Mouse (Mus musculus) olfactory bulb, adult 2 months (tissue): ENCODE data around the gene Fstl4. TPM values are rescaled to one million over a fixed set of nuclear protein-coding genes. Genes with fewer than 3 reads are reported as not detected.

Experiments
- H3K27ac ChIP-seq: fragments of 200-500 bp; 2 replicates; pipeline ENCODE4 v1.5.1; 2012; ENCODE audit warnings: low read depth, low read length; ENCODE audit not compliant: insufficient read depth
- H3K4me1 ChIP-seq: fragments of 200-500 bp; 2 replicates; pipeline ENCODE4 v1.6.1; 2012; ENCODE audit warnings: low read length; ENCODE audit not compliant: control insufficient read depth, insufficient read depth
- H3K4me3 ChIP-seq: fragments of 200-500 bp; 2 replicates; pipeline ENCODE4 v1.5.1; 2012; ENCODE audit warnings: mild to moderate bottlenecking, low read depth, low read length, moderate library complexity; ENCODE audit not compliant: insufficient read depth
- CTCF ChIP-seq: fragments of 200-500 bp; IDR thresholded peaks from 2 replicates; pipeline ENCODE4 v1.5.1; 2012; ENCODE audit warnings: low read depth, mild to moderate bottlenecking, low read length, moderate library complexity; ENCODE audit not compliant: insufficient read depth
- POLR2A ChIP-seq: fragments of 200-500 bp; IDR thresholded peaks from 2 replicates; pipeline ENCODE4 v1.6.1; 2012; ENCODE audit warnings: mild to moderate bottlenecking, low read depth, low read length, moderate library complexity; ENCODE audit not compliant: insufficient read depth
- WGBS: fragments of 180-500 bp; shearing (Covaris S2); methylation state at CpG from one replicate; pipeline ENCODE4 v1.1.7; 2018; 5-methylcytosine and 5-hydroxymethylcytosine counted together
- polyA plus RNA-seq: library from polyadenylated mRNA; stranded (reverse); fragments of >200 nt; gene quantifications from 2 replicates; pipeline ENCODE4 v1.2.4, GENCODE M21; 2012; ENCODE audit warnings: low replicate concordance; ENCODE audit not compliant: missing spikeins, insufficient read depth, insufficient read length

Fstl4 gene
- polyA plus RNA-seq, 1 experiment = not detected

DNA sequence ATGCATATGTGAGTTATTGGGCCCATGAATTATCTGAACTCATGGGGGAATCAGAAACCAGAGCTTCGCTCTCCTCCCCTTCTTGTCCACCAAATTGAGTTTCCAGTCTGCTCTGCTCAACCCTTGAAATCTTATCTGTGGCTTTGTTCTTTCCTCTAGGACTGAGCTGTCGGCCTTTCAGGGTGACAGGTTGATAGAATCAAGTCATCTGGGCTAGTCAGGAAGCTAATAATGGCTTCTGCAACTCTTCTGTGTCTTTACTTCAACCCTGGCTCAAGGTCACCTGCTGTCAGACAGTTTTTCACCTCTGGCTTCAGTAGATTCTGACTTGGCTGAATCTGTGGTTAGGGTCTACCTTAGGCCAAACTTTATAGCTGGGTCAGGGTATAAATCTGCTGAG, 113.2 kb downstream of the Fstl4 start:
- 88% methylated on average over 2 of the region's 2 CpGs for WGBS
- Histone ChIP-seq H3K4me1 (no peaks in the 10 kb centered on the region), H3K27ac (no peak overlapping the region), H3K4me3 (no peak overlapping the region)
- TF ChIP-seq POLR2A (no peak), CTCF (no peak)

DNA sequence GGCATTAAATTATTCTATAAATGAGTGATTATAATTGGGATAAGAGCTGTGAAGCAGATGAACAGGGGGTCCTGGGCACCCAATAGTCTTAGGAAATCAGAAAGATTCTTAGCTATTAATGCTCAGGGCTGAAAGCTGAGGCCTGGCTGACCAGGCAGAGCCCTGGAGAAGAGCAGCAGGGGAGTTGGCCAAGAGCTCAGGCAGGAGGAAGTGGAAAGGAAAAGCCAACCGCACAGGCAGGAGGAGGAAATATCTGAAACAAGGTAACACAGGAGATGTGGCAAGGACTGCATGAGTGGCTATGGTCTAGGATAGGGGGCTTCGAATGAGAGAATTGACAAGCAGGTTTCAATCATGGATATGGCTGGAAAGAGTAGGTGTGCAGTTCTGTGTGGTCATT, 115.5 kb downstream of the Fstl4 start:
- Histone ChIP-seq H3K27ac (no peak overlapping the region), H3K4me3 (no peak overlapping the region), H3K4me1 (no peaks in the 10 kb centered on the region)
- TF ChIP-seq POLR2A = no peak
- no peak for TF ChIP-seq CTCF
- WGBS = 90% methylated on average over 2 of the region's 2 CpGs

DNA sequence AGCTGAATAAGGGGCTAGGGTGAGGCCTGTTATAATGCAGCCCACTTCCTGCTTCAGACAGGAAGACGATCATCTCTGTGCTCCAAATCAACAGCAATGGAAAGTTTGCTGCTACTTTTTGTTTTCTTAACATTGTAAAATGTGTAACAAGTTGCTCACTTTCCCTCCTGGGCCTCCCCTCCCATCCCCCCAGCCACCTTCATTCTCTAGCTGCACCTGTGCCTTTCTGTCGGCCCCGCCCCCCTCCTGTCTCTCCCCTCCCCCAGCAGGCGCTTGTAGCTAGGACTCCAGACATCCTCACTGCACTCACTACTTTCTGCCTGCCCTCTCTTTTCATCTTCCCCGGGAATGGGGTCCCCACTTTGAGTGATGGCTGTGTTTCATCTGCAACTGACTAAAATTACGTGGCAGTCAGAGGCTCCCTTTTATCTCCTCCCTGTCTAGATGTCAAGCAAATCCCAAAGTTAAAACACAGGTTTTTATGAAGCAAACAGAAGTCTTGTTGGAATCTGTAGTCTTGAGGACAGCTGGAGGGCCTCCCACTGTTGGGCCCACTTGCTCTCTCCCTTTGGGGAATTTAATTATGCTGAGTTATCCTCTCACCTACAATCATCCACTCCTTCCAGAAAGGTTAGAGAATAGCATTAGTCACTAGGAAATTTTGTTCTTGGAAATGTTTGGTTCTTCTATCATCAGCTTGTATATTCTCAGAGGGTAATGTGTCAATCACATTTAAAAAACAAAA, 122.3 kb downstream of the Fstl4 start:
- Histone ChIP-seq H3K4me3 (no peak overlapping the region), H3K4me1 (peaks cover 3% of the 10 kb centered on the region), H3K27ac (no peak overlapping the region)
- 58% methylated on average over 5 of the region's 6 CpGs for WGBS
- TF ChIP-seq POLR2A (no peak), CTCF (no peak)

DNA sequence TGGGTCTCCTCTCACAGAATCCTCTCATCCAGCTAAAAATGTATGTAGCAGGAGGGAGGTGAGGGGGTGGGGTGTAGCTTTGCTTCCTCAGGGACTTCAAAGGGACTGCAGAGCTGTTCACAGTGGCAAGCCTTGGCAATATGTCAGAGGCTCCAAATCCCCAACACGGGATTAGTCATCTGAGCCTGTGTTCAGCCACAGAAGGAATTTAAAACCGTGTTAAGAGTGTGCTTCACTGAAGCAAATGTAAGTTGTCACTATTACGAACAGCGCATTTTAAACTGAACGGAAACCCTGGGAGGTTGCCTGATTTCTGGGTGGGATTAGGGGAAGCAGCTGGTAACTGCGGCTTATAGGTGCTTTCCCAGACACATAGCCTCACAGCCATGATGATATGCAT, 123.7 kb downstream of the Fstl4 start:
- TF ChIP-seq CTCF (no peak), POLR2A (no peak)
- Histone ChIP-seq H3K4me3 (no peak overlapping the region), H3K4me1 (peaks cover 3% of the 10 kb centered on the region), H3K27ac (no peak overlapping the region)
- WGBS = 37% methylated on average over 6 of the region's 6 CpGs

DNA sequence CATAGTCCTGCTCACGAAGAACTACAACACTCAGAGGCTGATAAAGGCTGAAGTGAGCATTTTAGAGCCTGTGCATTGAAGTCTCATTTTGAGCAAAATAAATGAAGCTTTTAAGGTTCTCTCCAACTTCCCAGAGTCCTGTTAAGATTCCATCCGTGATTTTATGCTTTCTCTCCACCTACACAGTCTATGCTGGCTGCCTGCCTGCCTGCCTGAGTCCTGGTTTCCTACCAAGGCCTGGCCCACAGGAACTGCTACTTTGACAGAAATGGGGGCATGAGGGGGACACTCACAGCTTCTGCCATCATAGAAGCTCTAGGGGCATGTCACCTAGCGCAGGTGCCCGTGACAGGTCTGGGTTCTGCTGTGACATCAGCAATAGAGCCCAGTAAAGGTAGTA, 125.1 kb downstream of the Fstl4 start:
- peaks cover 3% of the 10 kb centered on the region for H3K4me1 ChIP-seq
- 71% methylated on average over 4 of the region's 4 CpGs for WGBS
- no peak overlapping the region for H3K27ac ChIP-seq
- H3K4me3 ChIP-seq = no peak overlapping the region
- TF ChIP-seq CTCF (no peak), POLR2A (no peak)

DNA sequence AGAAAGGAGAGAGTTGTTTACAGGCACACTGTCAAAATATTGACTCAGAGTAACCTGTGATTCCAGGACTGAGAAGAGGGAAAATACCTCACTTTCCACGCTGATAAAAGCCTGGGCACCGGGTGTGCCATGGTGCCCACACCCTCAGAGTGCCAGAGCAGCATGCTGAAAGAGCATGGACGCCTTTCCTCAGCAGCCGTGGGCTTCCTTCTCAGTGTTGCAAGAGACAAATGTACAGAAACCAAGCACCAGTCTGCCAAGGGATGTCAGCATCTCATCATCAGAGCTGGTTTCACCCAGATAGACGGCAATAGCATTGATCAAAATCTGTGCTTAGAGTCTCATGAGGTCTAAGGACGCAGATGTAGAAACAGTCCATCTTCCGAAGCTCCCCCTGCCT, 125.7 kb downstream of the Fstl4 start:
- Histone ChIP-seq H3K4me1 (peaks cover 3% of the 10 kb centered on the region), H3K27ac (no peak overlapping the region), H3K4me3 (no peak overlapping the region)
- WGBS = 80% methylated on average over 7 of the region's 7 CpGs
- TF ChIP-seq POLR2A = no peak
- TF ChIP-seq CTCF = no peak

DNA sequence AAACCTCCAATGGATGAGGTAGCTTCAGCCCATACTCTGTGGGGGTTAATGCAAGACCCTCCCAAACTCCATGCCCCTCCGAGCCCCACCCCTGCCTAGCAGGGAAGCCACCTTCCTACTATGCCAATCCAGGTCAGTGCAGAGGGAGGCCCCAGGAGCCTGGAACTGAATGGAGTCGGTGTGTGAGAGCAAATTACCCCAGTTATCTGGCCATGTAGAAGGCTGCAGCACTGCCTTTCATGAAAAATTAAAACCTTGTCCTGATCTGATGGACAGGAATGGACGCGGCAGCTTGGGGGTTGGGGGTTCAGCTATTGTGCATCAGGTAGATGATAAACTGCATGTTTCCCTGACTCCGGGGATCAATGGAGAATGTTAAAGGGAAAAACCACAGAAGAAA, 139.7 kb downstream of the Fstl4 start:
- no peak overlapping the region for H3K27ac ChIP-seq
- WGBS = 83% methylated on average over 5 of the region's 5 CpGs
- H3K4me3 ChIP-seq = no peak overlapping the region
- TF ChIP-seq POLR2A (no peak), CTCF (no peak)
- no peaks in the 10 kb centered on the region for H3K4me1 ChIP-seq

DNA sequence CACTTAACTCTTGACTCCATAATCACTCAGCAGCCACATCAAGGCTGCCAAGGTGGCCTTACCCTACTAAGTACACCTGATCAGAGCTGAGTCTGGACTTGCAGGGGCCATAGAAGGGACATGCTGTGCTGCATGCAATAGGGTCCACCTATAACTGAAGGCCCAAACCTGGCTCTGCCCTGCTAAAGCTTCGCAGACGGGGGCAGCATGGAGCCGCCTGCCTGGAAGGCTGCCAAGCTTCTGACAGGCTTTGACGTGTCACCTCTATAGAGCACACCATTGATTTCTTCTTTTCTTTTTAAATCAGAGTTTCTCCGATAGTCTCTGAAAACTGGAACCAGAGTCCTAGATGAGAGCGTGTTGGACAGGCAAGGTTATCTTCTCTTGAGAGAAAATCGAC, 146.4 kb downstream of the Fstl4 start:
- H3K27ac ChIP-seq = no peak overlapping the region
- 0 out of 2 replicates have a peak, but pooled peaks cover 6% of the 10 kb centered on the region for H3K4me1 ChIP-seq
- TF ChIP-seq POLR2A (no peak), CTCF (no peak)
- H3K4me3 ChIP-seq = no peak overlapping the region
- WGBS = 59% methylated on average over 7 of the region's 7 CpGs

DNA sequence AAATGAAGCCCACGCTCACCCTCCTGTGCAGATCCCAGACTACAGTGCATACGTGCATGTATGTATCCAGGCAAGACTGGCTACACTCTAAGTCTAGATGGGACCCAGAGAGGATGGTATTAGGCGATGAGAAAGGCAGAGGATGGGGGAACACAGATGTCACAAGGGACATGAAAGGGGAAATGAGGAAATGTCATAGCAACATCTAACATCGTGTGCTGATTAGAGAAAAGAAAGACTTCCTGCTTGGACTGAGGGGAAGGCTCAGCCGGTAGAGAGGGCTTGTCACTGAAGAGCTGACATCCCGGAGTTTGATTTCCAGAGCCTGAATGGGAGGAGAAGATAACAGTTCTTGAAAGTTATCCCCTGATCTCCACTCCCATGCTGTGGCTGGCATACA, 150.0 kb downstream of the Fstl4 start:
- Histone ChIP-seq H3K27ac (no peak overlapping the region), H3K4me1 (peaks cover 9% of the 10 kb centered on the region), H3K4me3 (no peak overlapping the region)
- WGBS = 87% methylated on average over 6 of the region's 6 CpGs
- TF ChIP-seq POLR2A (no peak), CTCF (no peak)
